ENCODE assay signal across 8 mouse cellular contexts in the genomic region with DNA sequence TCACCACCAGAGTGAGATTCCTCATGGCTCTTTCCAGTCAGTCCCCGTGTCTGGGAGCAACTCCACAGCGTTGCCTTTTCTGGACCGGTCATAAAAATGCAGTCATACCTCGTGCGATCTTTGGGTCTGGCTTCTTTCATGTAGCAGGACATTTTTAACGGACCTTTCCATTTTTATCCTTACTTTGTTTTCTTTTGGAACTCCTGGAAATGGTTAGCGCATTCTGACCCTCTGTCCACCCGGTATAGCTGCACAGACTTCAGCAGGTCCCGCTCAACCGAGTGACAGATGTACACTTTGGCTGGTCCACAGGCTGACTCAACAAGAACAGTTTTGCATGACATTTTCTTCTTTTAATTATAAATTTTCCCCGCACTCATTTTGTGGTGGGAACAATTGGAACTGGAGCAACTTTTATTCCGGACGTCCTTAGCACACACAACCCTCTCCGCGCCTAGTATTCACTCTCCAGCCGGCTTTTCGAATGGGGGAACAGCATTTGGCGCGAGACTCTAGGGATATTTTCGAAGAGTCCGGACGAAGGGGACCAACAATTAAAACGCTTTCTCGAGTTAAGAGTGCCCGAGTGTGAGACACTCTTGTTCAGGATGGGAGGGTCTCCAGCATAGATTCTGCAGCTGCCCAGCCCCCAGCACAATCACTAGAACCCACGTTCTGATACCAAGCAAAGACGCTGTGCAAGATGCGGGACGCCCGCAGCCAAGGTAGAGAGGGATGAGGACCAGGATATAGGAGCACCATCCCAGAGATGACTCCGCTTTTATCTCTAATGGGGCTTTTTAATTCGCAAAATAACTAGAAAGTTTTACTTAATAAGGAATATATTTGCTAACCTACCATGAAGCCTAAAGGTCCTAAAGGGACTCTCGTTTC. TPM values are rescaled to one million over a fixed set of nuclear protein-coding genes. Genes with fewer than 3 reads are reported as not detected.
DNase-seq lines count a peak whose midpoint lies in the region; ATAC-seq lines count a peak whose summit lies in the region.

A gene (minus strand): TSS at position 211 of the 894 bp plus-strand sequence.

- ATAC-seq in kidney, embryonic 16.5 days (ENCODE audit: low FRiP score, low TSS enrichment) = 0 out of 2 replicates have a peak, but pooled peaks have one; percentile 13
- ATAC-seq in midbrain, embryonic 14.5 days (ENCODE audit: low FRiP score, low TSS enrichment) = 0 out of 2 replicates have a peak, but pooled peaks have one; percentile 7

- H3K9me3 ChIP-seq in kidney, embryonic 16.5 days (ENCODE audit: low read length) = no peaks in the 10 kb centered on the region
- no peaks in the 10 kb centered on the region for H3K9me3 ChIP-seq in hindbrain, embryonic 10.5 days
- no peaks in the 10 kb centered on the region for H3K9me3 ChIP-seq in midbrain, embryonic 14.5 days (ENCODE audit: control insufficient read depth, low read length)

- peak within 1 kb of the TSS; percentile 78 for H3K9ac ChIP-seq in kidney, embryonic 16.5 days (replicated peaks; ENCODE audit: low read length)
- peak within 1 kb of the TSS; percentile 66 for H3K9ac ChIP-seq in midbrain, embryonic 14.5 days (replicated peaks; ENCODE audit: low read length)

- no peaks in the 10 kb centered on the region for H3K36me3 ChIP-seq in kidney, embryonic 16.5 days (ENCODE audit: insufficient read depth, low read length)
- H3K36me3 ChIP-seq in hindbrain, embryonic 10.5 days = peaks cover 12% of the 10 kb centered on the region
- H3K36me3 ChIP-seq in midbrain, embryonic 14.5 days (ENCODE audit: control insufficient read depth, insufficient read depth, low read length) = 0 out of 2 replicates have a peak, but pooled peaks cover 4% of the 10 kb centered on the region

- H3K27me3 ChIP-seq in kidney, embryonic 16.5 days (ENCODE audit: insufficient read depth, low read length) = no peaks in the 10 kb centered on the region
- peaks cover 52% of the 10 kb centered on the region for H3K27me3 ChIP-seq in hindbrain, embryonic 10.5 days (ENCODE audit: insufficient read depth, poor library complexity, severe bottlenecking)
- H3K27me3 ChIP-seq in midbrain, embryonic 14.5 days (ENCODE audit: control insufficient read depth, insufficient read depth, low read length) = peaks cover 19% of the 10 kb centered on the region; the same call in 1 of the 2 replicates

- H3K4me3 ChIP-seq in kidney, embryonic 16.5 days (ENCODE audit: low read length) = peak within 1 kb of the TSS; percentile 69
- H3K4me3 ChIP-seq in hindbrain, embryonic 10.5 days = peak within 1 kb of the TSS; percentile 73
- peak within 1 kb of the TSS; percentile 60 for H3K4me3 ChIP-seq in midbrain, embryonic 14.5 days (replicated peaks; ENCODE audit: low read depth, low read length)

- no peak within 1 kb of the TSS for H3K27ac ChIP-seq in kidney, embryonic 16.5 days (ENCODE audit: low read length)
- H3K27ac ChIP-seq in hindbrain, embryonic 10.5 days = peak within 1 kb of the TSS; percentile 84
- H3K27ac ChIP-seq in midbrain, embryonic 14.5 days (replicated peaks; ENCODE audit: low read depth, low read length) = no peak within 1 kb of the TSS

- no peak for DNase-seq in kidney, postnatal 14 days
- DNase-seq in brain, adult 2 months (ENCODE audit: low read depth, low spot score) = peak; percentile 46
- DNase-seq in hindbrain, embryonic 10.5 days (ENCODE audit: low spot score) = peak; percentile 45
- DNase-seq in midbrain, embryonic 14.5 days = peak; percentile 55
- DNase-seq in adrenal gland, postnatal 25 days = no peak
- DNase-seq in gastrocnemius, postnatal 25 days = no peak
- DNase-seq in cerebellum, adult 9-10 months = no peak

- peak within 1 kb of the TSS; percentile 99 for H3K4me2 ChIP-seq in kidney, embryonic 16.5 days (replicated peaks; ENCODE audit: low read depth, low read length)
- peak within 1 kb of the TSS; percentile 89 for H3K4me2 ChIP-seq in midbrain, embryonic 14.5 days (ENCODE audit: low read length)

- 3% methylated on average over 33 of the region's 33 CpGs for WGBS in kidney, embryonic 16.5 days
- WGBS in hindbrain, embryonic 10.5 days = 9% methylated on average over 33 of the region's 33 CpGs
- 9% methylated on average over 33 of the region's 33 CpGs for WGBS in midbrain, embryonic 14.5 days

- peaks cover 15% of the 10 kb centered on the region for H3K4me1 ChIP-seq in kidney, embryonic 16.5 days (ENCODE audit: insufficient read depth, low read length)
- peaks cover 41% of the 10 kb centered on the region for H3K4me1 ChIP-seq in hindbrain, embryonic 10.5 days (replicated peaks)
- 0 out of 2 replicates have a peak, but pooled peaks cover 10% of the 10 kb centered on the region for H3K4me1 ChIP-seq in midbrain, embryonic 14.5 days (ENCODE audit: control insufficient read depth, insufficient read depth, low read length)

RNA-seq across cellular contexts. Expression of the gene that starts here (rescaled TPM):
- polyA plus RNA-seq in kidney, embryonic 16.5 days (2015; fragmentation: Nextera tagmentation; extraction: Ambion mirVana) = 0.47 and 0.68 TPM in 2 replicates
- polyA plus RNA-seq in hindbrain, embryonic 10.5 days (2016; fragmentation: Nextera tagmentation; extraction: Ambion mirVana) = 0.45 TPM in 1 of 2 replicates, not detected in the other
- polyA plus RNA-seq in midbrain, embryonic 14.5 days (2014; fragmentation: Nextera tagmentation; extraction: Ambion mirVana) = 0.47 TPM in 1 of 2 replicates, not detected in the other
- total RNA-seq in adrenal gland, postnatal 25 days (2021) = 1.5 TPM in 1 of 2 replicates, not detected in the other
- 1 to 10 TPM in 1 of 2 experiments, under 1 TPM in 1; 0.75 to 1.0 TPM for total RNA-seq in gastrocnemius, postnatal 25 days (2021)

Comparison
In these comparisons a context has a peak if more than half of its experiments do, and no peak if none do; other contexts are left out.
1. Peak in ATAC-seq, H3K4me3 ChIP-seq, H3K9ac ChIP-seq and H3K4me2 ChIP-seq in kidney, embryonic 16.5 days; RNA of the gene not detected or under 1 TPM.
2. Peak in DNase-seq, H3K4me3 ChIP-seq and H3K27ac ChIP-seq in hindbrain, embryonic 10.5 days; RNA of the gene not detected or under 1 TPM.
3. Peak in DNase-seq, ATAC-seq, H3K4me3 ChIP-seq, H3K9ac ChIP-seq and H3K4me2 ChIP-seq in midbrain, embryonic 14.5 days; RNA of the gene not detected or under 1 TPM.